Mouse (Mus musculus) heart, embryonic 13.5 days (tissue): Measurements from ENCODE around the gene Ccnq. TPM values are rescaled to one million over a fixed set of nuclear protein-coding genes. Genes with fewer than 3 reads are reported as not detected.

Source experiments
- microRNA-seq: library from miRNA; unstranded; fragments of <30 nt; microRNA quantifications from one replicate; pipeline ENCODE4, GENCODE M21; 2016
- polyA plus RNA-seq: library from polyadenylated mRNA; unstranded; fragments of >200 nt; fragmentation: Nextera tagmentation; extraction: Ambion mirVana; gene quantifications from 2 replicates; pipeline ENCODE4 v1.2.1, GENCODE M21; 2015

The Ccnq gene
- polyA plus RNA-seq, 1 experiment from 2014 or later, result 26.3 TPM

Small RNA genes within 50 kb of the gene (microRNA-seq; reads per million reads assigned to microRNA genes)
- not detected for gene Gm23840

Other genes with a start within 250 kb of the Ccnq start
- not detected in 2 replicates for gene Sebox, start 248.3 kb downstream of the Ccnq start, polyA plus RNA-seq
- 43.9 and 45.6 TPM in 2 replicates for gene Tmem199, start 239.6 kb downstream of the Ccnq start, polyA plus RNA-seq
- 139 and 151 TPM in 2 replicates for gene Poldip2, start 239.5 kb downstream of the Ccnq start, polyA plus RNA-seq
- gene Tnfaip1, start 215.4 kb downstream of the Ccnq start, polyA plus RNA-seq, result 71.9 and 77.1 TPM in 2 replicates
- gene Ift20, start 215.4 kb downstream of the Ccnq start, polyA plus RNA-seq, result 95.5 and 107 TPM in 2 replicates
- 58.3 and 68.1 TPM in 2 replicates for gene Tmem97, start 201.0 kb downstream of the Ccnq start, polyA plus RNA-seq
- gene Nlk, start 54.4 kb downstream of the Ccnq start, polyA plus RNA-seq, result 11.4 and 11.5 TPM in 2 replicates
- 28.5 and 35.1 TPM in 2 replicates for gene Lyrm9, start 74.9 kb upstream of the Ccnq start, polyA plus RNA-seq
- 0.56 and 0.84 TPM in 2 replicates for gene Nos2, start 169.1 kb upstream of the Ccnq start, polyA plus RNA-seq
- gene Lgals9, start 233.2 kb upstream of the Ccnq start, polyA plus RNA-seq, result 60.2 and 67.9 TPM in 2 replicates